Mouse (Mus musculus): ENCODE measurements at regions not wholly inside any gene's neighbourhood (a gene's known extent, or its start where the extent isn't known, plus 50 kb on each side); places are given as distances from the start of the nearest gene placed in this dataset.

DNA sequence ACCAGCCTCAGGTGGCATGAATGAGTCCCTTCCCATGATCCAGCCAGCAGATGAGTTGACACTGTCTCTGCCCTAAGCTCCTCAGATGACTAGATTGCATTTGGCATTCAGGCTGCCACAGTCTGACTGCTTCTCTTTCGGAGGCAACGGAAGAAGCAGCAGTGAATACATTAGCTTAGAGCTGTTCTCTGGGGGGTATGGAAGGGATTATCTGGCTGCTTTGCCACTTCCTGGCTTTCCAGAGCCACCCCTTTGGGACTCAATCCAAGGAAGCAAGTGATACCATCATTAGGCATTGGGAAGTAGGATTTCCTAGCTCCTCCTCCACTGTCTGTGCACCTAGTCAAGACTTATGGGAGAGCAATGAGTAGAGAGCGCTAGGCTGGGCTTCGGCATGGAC, 421.5 kb downstream of the Rps24 start:
- DNase-seq (ENCODE audit: extremely low spot score in 1 of 2, low spot score in 2 of 2) = no peak
- intact Hi-C loops (cut with DNase I) = no loop called here

DNA sequence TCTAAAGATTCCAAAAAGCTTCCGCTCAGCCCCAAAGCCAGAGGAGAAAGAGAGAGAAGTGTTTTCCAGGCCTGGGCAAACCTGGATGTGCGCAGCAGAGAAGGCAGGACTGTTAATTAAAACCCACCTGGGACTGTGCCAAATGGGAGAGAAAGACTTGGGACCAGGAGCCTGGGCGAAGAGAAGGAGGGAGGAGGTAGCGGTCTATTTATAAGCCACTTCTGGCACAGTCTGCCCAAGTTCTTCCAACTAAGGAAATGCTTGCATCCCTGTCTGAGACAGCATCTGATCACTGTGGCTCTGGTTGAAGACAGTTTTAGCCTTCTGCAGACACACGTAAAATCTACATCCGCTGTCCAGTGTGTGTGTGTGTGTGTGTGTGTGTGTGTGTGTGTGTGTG, 424.7 kb downstream of the Rps24 start:
- peak; percentile 59 to 86 for DNase-seq (ENCODE audit: extremely low spot score in 1 of 2, low spot score in 2 of 2)

GRCm38 (mm10) chr14:24919056-24919455, 432.1 kb downstream of the Rps24 start:
- DNase-seq (ENCODE audit: extremely low spot score in 1 of 2, low spot score in 2 of 2) = peak in 1 of 2 experiments; percentile 8
- intact Hi-C loops (cut with DNase I) = no loop called here

More for the DNA sequence above, 424.7 kb downstream of the Rps24 start:
- intact Hi-C loops (cut with DNase I) = no loop called here

- intact Hi-C loops (cut with DNase I) = no loop called here
Measured at GRCm38 (mm10) chr14:24922006-24922405, 435.1 kb downstream of the Rps24 start.

DNA sequence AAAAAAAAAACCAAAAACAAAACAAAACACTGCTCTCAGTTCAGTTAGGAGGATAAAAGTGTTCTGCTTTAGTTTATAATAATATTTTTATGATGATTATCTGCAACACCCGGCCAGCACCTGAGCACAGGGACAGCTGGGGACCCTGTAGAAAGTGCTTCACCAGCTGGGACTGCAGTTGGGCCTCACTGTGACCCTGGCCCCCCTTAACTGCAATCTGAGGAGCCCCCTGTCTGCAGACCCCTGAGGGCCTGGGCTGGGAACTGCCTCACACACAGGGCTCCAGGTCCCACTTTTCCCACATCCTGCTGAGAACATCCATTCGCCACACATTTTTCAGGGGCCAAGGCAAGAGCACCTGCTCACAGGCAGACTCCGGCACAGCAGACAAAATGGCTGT, 437.6 kb downstream of the Rps24 start:
- DNase-seq (ENCODE audit: extremely low spot score in 1 of 2, low spot score in 2 of 2) = no peak
- intact Hi-C loops (cut with DNase I) = no loop called here

More at GRCm38 (mm10) chr14:24922006-24922405, 435.1 kb downstream of the Rps24 start:
- no peak for DNase-seq (ENCODE audit: extremely low spot score in 1 of 2, low spot score in 2 of 2)

DNA sequence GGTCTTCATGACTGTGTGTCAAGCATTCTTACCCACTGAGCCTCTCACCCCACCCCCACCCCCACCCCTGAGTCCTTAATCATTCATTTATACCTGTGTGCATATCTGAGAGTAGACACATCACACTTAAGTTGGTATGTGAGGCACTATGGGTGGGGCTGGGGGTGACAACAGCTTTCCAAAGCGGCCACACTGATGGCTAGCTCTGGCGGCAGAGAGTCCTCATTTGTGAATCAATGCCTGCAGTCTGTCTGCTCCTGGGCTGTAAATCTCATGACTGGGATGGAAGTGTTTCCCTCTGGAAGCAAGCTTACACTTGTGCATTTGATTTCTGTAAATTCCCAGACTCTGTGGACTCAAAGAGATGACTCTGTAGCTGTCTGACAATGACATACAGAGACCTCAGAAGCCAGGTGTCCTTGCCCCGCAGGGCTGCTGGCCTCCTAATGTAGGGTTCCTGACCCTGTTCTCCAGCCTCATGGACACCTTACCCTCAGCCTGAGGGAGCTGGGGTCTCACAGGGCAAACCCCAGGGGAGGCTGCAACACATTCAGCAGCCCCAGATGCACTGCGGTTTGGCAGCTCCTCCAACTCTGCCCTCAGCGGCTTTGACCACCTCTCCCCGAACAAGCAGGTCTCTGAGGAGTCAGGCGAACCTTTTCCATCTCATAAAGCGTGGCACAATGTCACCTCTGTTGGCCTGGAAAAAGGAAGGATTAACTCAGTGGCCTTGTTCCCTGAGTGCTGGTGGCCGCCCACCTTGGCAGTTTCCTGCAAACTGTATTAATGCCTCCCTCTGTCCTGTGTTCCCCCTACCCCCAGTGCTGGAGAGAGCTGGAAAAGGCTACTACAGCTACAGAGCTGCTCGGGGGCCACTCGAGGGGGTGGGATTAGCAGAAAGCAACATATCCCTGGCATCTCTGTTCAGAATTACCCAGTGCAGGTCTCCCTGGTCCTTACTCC, 439.4 kb downstream of the Rps24 start:
- peak; percentile 11 to 38 for DNase-seq (ENCODE audit: extremely low spot score in 1 of 2, low spot score in 2 of 2)
- intact Hi-C loops (cut with DNase I) = no loop called here

DNA sequence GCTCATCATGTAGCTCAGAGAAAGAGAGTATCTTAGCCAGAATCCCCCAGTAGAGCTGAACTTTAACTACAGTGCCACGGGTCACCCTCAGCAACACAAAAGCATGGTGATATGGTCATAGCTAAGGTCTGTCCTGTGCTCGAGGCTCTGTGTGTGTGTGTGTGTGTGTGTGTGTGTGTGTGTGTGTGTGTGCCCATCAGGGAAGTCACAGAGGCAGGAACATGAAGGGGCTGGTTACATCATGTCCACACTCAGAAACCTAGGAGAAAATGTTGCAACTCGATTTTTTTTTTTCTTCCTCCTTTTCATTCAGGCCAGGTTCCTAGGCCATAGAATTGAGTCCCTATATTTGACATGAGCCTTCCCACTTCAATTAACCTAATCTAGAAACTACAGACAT, 441.8 kb downstream of the Rps24 start:
- intact Hi-C loops (cut with DNase I) = no loop called here
- DNase-seq (ENCODE audit: extremely low spot score in 1 of 2, low spot score in 2 of 2) = no peak

DNA sequence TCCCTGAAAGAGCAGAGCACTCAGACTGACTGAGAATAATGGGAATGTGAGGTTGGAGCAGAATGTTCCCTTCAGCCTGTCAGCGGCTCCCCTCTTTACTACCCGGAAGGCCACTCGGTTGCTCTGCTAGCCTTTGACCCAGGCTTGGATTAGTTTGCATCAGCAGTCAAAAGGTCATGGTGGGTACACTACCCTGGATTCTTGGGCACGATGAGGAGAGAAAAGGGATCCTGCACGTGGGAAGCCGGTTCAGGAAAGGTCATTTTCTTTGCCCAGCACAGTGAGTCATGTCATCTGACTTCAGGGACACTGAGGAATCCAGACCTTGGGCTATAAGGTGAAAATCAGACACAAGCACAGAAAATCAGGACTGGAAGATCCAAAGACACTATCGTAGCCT, 443.3 kb downstream of the Rps24 start:
- intact Hi-C loops (cut with DNase I) = no loop called here
- DNase-seq (ENCODE audit: extremely low spot score in 1 of 2, low spot score in 2 of 2) = no peak

GRCm38 (mm10) chr14:24937876-24938275, 451.0 kb downstream of the Rps24 start:
- no peak for DNase-seq (ENCODE audit: extremely low spot score in 1 of 2, low spot score in 2 of 2)
- intact Hi-C loops (cut with DNase I) = no loop called here

- intact Hi-C loops (cut with DNase I) = no loop called here
- no peak for DNase-seq (ENCODE audit: extremely low spot score in 1 of 2, low spot score in 2 of 2)
Measured at GRCm38 (mm10) chr14:24939068-24939467, 452.1 kb downstream of the Rps24 start.

GRCm38 (mm10) chr14:24939476-24940200, 452.7 kb downstream of the Rps24 start:
- DNase-seq (ENCODE audit: extremely low spot score in 1 of 2, low spot score in 2 of 2) = peak; percentile 83 to 88

GRCm38 (mm10) chr14:24945716-24946115, 458.8 kb downstream of the Rps24 start:
- intact Hi-C loops (cut with DNase I) = no loop called here
- no peak for DNase-seq (ENCODE audit: extremely low spot score in 1 of 2, low spot score in 2 of 2)

More at GRCm38 (mm10) chr14:24939476-24940200, 452.7 kb downstream of the Rps24 start:
- intact Hi-C loops (cut with DNase I) = no loop called here

GRCm38 (mm10) chr14:24947084-24947483, 460.2 kb downstream of the Rps24 start:
- intact Hi-C loops (cut with DNase I) = no loop called here
- no peak for DNase-seq (ENCODE audit: extremely low spot score in 1 of 2, low spot score in 2 of 2)

GRCm38 (mm10) chr14:24955891-24956410, 469.0 kb downstream of the Rps24 start:
- no peak for DNase-seq (ENCODE audit: extremely low spot score in 1 of 2, low spot score in 2 of 2)
- intact Hi-C loops (cut with DNase I) = no loop called here

GRCm38 (mm10) chr14:24956528-24957210, 469.7 kb downstream of the Rps24 start:
- DNase-seq (ENCODE audit: extremely low spot score in 1 of 2, low spot score in 2 of 2) = no peak
- intact Hi-C loops (cut with DNase I) = no loop called here

DNA sequence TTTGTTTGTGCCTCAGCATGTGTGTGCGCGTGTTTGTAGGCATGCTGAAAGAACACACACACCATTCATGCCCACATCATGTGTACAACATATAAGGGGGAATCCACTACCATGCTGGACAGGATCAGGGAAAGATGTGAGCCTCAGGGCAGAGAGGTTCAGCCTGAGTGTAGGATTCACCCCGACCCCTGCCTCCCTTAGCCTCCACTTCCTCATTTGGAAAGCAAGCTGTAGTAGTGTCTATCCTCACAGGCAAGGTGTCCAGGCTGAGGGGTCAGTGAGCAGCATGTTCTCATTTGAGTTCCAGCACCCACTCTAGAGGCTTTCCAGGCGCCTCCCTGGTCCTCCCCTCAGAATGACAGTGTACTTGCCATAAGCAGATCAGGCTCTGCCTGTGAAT, 470.5 kb downstream of the Rps24 start:
- intact Hi-C loops (cut with DNase I) = no loop called here
- no peak for DNase-seq (ENCODE audit: extremely low spot score in 1 of 2, low spot score in 2 of 2)

GRCm38 (mm10) chr14:24958821-24959220, 471.9 kb downstream of the Rps24 start:
- intact Hi-C loops (cut with DNase I) = no loop called here
- DNase-seq (ENCODE audit: extremely low spot score in 1 of 2, low spot score in 2 of 2) = no peak

GRCm38 (mm10) chr14:24959401-24959800, 472.5 kb downstream of the Rps24 start:
- intact Hi-C loops (cut with DNase I) = no loop called here
- DNase-seq (ENCODE audit: extremely low spot score in 1 of 2, low spot score in 2 of 2) = no peak

- intact Hi-C loops (cut with DNase I) = no loop called here
Measured at GRCm38 (mm10) chr14:24960082-24960482, 473.2 kb downstream of the Rps24 start.

More at GRCm38 (mm10) chr14:24960082-24960482, 473.2 kb downstream of the Rps24 start:
- peak; percentile 49 to 53 for DNase-seq (ENCODE audit: extremely low spot score in 1 of 2, low spot score in 2 of 2)
